Mouse (Mus musculus): ENCODE measurements at regions not wholly inside any gene's neighbourhood (a gene's known extent, or its start where the extent isn't known, plus 50 kb on each side); places are given as distances from the start of the nearest gene placed in this dataset.

GRCm38 (mm10) chr10:83958826-83959225 is 236.2 kb downstream of the 1500009L16Rik start:
- TF ChIP-seq CTCF (IDR thresholded peaks at IDR 0.05; ENCODE audit: borderline replicate concordance, control insufficient read depth, extremely low read depth, insufficient read depth, low read length, poor library complexity), result no peak
- TF ChIP-seq POLR2A (IDR thresholded peaks at IDR 0.05; ENCODE audit: control insufficient read depth, extremely low read depth, insufficient read depth, low read length, poor library complexity), result no peak

Measured in thymus, adult 2 months (tissue).